Mouse (Mus musculus) skeletal muscle tissue, adult 2 months (tissue): ENCODE results near the gene Fbxo7.
"Not testable (repeated sequence)": the region's sequence is repeated elsewhere in the genome, so short reads cannot be mapped to it uniquely, and the experiment has no call there.

Experiments used
- DNase-seq: peaks from one replicate; pipeline ENCODE4 v3.0.0-alpha.2; 2012; ENCODE audit warnings: low read depth, low spot score

The Fbxo7 gene

GRCm38 (mm10) chr10:86021749-86022473 is at the start of gene Fbxo7:
Fbxo7 (plus strand) TSS chr10:86021972.
- peak; percentile 88 for DNase-seq

DNA sequence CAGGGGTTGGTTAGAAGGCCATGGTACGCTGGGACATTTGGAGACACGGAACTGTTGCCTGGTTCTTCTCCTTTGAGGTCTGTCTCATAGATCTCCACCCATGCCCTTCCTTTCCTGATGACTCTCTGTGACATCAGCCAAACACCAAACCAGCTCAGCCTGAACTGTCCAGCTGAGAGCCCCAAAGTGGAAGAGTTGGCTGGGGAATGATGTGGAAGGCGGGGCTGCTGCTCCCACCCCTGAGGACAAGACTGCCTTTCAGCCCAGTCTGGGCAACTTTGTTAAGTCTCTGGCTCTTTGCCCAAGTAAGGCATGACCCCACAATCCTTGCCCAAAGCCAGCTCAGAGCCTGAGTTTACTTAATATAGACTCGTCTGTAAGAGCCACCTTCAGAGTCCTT is 48.9 kb upstream of the Fbxo7 start:
- DNase-seq, result no peak

- no peak for DNase-seq
These were observed 32.2 kb upstream of the Fbxo7 start for GRCm38 (mm10) chr10:85989412-85990115.

DNA sequence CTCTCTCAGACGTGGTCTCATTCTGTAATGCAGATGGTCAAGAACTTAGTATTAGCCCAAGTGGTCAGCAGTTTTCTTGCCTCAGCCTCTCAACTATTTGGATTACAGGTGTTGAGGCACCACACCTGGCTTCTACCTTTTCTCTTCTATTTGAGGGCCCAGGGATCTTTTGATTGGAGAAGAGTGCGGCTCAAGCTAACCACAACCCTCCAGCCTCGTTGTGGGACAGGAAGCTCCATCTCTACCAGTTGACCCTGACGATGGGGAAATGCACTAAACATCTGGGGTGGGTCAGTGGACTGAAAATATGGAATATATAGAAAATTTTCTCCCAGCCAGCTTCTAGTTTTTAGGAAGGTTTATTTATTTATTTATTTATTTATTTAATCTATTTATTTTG is 29.4 kb upstream of the Fbxo7 start:
- DNase-seq, result no peak

- no peak for DNase-seq
These were observed 27.9 kb upstream of the Fbxo7 start for GRCm38 (mm10) chr10:85993836-85994235.

- no peak for DNase-seq
These were observed 27.1 kb upstream of the Fbxo7 start for GRCm38 (mm10) chr10:85994543-85995104.

GRCm38 (mm10) chr10:86000447-86000846 is 21.3 kb upstream of the Fbxo7 start:
- DNase-seq, result no peak

GRCm38 (mm10) chr10:86006455-86006854 is 15.3 kb upstream of the Fbxo7 start:
- DNase-seq, result no peak

DNA sequence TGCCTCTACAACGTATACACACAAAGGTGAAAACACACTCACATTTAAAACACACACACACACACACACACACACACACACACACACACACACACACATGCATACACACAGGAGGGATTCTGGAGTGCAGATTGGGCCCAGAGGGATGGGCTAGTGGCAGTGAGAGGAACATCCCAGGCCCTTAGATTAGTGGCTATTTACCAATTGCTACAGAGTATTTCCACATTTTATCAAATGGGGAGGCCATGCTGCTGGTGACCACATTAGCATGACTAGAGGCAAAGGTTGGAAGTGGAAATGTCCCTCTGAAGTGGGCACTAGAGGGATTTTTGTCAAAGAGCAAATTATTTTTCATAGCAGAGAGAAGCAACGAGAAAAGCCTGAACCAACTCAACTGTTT is 12.1 kb upstream of the Fbxo7 start:
- DNase-seq, result no peak

- no peak for DNase-seq
These were observed 11.1 kb upstream of the Fbxo7 start for GRCm38 (mm10) chr10:86010636-86011035.

GRCm38 (mm10) chr10:86011172-86011571 is 10.6 kb upstream of the Fbxo7 start:
- DNase-seq, result no peak

GRCm38 (mm10) chr10:86011781-86012180 is 10.0 kb upstream of the Fbxo7 start, which contains the start of gene Bpifc:
Bpifc (minus strand) TSS chr10:86011895.
- no peak for DNase-seq

GRCm38 (mm10) chr10:86017781-86018180 is 4.0 kb upstream of the Fbxo7 start:
- no peak for DNase-seq

DNA sequence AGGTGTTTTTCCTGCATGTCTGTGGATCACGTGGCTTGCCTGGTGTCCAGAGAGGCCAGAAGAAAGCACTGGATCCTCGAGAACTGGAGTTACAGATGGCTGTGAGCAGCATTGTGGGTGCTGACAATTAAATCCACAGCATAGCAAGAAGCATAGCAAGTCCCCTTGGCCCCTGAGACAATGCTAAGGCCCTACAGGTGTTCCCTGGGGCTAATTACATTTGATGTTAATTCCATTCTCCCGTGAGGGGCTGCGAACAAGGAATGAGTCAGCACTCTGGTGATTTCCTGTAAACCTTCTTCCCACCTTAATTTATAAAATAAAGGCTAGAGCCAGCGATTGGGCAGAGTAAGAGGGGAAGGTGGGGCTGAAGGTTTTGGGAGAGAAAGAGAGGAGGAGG is 3.0 kb upstream of the Fbxo7 start:
- no peak for DNase-seq

DNA sequence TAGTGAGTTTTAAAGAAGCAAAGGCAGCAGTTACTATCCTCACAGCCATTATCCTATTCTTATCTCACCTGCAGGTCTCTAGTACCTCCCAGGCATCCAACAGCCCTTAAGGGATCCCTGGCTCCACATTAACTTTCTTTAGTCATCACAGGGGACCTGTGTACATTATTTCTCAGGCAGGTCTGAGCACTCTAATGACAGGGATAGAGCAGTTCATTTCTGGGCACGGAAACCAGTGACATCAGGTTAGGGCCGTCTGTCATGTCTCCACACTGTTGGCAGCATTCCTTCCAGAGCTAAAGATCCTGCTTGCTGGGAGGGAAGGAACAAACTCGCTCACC is 394 bp upstream of the Fbxo7 start:
- DNase-seq, result no peak

DNA sequence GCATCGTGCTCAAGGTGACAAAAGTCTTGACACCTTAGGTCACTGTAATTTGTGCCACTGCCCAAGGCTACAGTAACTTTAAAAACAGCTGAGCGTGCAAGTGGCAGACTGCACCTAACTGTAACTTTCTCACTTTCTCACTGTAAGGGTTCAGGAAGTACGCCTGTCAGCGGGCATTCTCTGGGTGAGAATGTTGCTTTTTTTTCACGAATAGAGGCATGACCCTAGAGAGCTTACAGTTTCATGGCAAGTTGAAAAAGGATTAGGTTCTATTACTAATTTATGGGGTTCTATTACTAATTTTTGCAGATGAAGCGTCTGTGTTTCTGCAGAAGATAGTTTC is 673 bp downstream of the Fbxo7 start:
- no peak for DNase-seq

DNA sequence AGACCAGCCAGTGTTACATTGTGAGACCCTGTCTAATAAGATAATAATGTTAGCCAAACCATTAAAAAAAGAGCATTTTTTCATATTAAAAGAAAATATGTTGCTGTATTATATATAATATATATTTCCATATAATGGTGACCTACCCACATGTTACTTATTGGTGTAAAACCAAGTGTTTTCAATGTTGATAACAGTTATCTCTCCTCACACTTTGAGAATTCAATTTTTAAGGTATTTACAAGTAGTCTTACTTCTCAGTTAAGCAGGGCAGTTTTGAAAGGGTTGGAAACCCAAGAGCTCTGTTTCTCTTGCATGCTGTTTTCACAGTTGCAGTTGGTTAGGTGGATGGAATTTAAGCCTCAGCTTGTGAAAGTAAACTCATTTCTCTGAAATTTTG is 1.4 kb downstream of the Fbxo7 start:
- DNase-seq, result no peak

DNA sequence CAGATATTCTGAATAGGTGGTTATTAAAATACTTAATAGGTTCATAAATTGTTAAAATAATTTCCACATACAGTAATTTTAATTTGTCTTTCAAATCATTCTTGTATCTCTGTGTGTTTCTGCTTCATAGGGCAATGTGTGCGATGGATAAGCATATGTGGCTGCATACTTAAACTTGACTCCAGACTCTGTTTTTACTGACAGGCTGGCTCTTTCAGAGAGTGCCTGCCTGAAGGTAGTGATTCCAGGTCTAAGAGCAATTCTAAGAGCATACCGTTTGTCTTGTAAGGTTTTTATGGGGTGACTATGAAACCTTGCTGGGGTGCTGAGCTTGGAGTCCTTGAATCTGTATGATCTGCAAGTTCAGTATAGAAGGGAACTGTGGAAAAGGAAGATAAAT is 4.1 kb downstream of the Fbxo7 start:
- no peak for DNase-seq

GRCm38 (mm10) chr10:86026354-86026753 is 4.6 kb downstream of the Fbxo7 start:
- DNase-seq, result no peak

GRCm38 (mm10) chr10:86026807-86027206 is 5.0 kb downstream of the Fbxo7 start:
- DNase-seq, result not testable (repeated sequence)

GRCm38 (mm10) chr10:86030743-86031142 is 9.0 kb downstream of the Fbxo7 start:
- DNase-seq, result no peak

- DNase-seq, result no peak
These were observed 10.7 kb downstream of the Fbxo7 start for GRCm38 (mm10) chr10:86032517-86032916.
